Mouse (Mus musculus): ENCODE measurements around the gene Tmem45b.

GRCm38 (mm10) chr9:31422143-31422542 is 42.1 kb downstream of the Tmem45b start:
- TF ChIP-seq CTCF (IDR thresholded peaks at IDR 0.05; ENCODE audit: low read depth) (no peak), EP300 (IDR thresholded peaks at IDR 0.05; ENCODE audit: low read depth) (no peak)

All from heart, postnatal 0 days (tissue).